In genomic region chr1:187910718-187911117, GRCm38 (mm10) we compare ENCODE assay signal across 11 mouse cellular contexts.
A peak's percentile ranks its signal among the peaks of the same experiment; 100 is the strongest.
DNase-seq lines count a peak whose midpoint lies in the region; ATAC-seq and TF ChIP-seq lines count a peak whose summit lies in the region.
"Had no signal": no experiment of that assay in that cellular context is flagged by ENCODE, and none has a peak within 500 bp of the region (broad histone marks: within the 10 kb centered on the region; RNA-seq: fewer than 3 reads in every experiment).

No protein-coding gene starts in this region.

- TF ChIP-seq EP300 in stomach, postnatal 0 days (optimal IDR thresholded peaks at IDR 0.05): no peak

- TF ChIP-seq CTCF in stomach, postnatal 0 days (IDR thresholded peaks at IDR 0.05; ENCODE audit: low read depth): no peak

- no peaks in the 10 kb centered on the region for H3K27me3 ChIP-seq in stomach, postnatal 0 days (ENCODE audit: control insufficient read depth, insufficient read depth, low read length)
- no peaks in the 10 kb centered on the region for H3K27me3 ChIP-seq in limb, embryonic 10.5 days (ENCODE audit: low read depth, poor library complexity, severe bottlenecking)

- no peaks in the 10 kb centered on the region for H3K9me3 ChIP-seq in stomach, postnatal 0 days (ENCODE audit: control insufficient read depth, low read length)
- H3K9me3 ChIP-seq in limb, embryonic 10.5 days (replicated peaks): no peaks in the 10 kb centered on the region

- H3K27ac ChIP-seq in stomach, postnatal 0 days (replicated peaks): no peak overlapping the region
- no peak overlapping the region for H3K27ac ChIP-seq in limb, embryonic 10.5 days

- H3K4me3 ChIP-seq in stomach, postnatal 0 days (ENCODE audit: low read depth, low read length): no peak overlapping the region
- no peak overlapping the region for H3K4me3 ChIP-seq in limb, embryonic 10.5 days

- ATAC-seq in stomach, postnatal 0 days (ENCODE audit: low FRiP score, low TSS enrichment): peak; percentile 75
- ATAC-seq: CD4-positive, CD25-positive, alpha-beta regulatory T cell, adult 4 months had no signal

- H3K9ac ChIP-seq in stomach, postnatal 0 days (ENCODE audit: low read length): no peak overlapping the region

- no peaks in the 10 kb centered on the region for H3K36me3 ChIP-seq in stomach, postnatal 0 days (ENCODE audit: control insufficient read depth, insufficient read depth, low read length)
- no peaks in the 10 kb centered on the region for H3K36me3 ChIP-seq in limb, embryonic 10.5 days

- WGBS in stomach, postnatal 0 days: 67% methylated on average over 7 of the region's 7 CpGs
- WGBS in limb, embryonic 10.5 days: 90% methylated on average over 7 of the region's 7 CpGs

- intact Hi-C loops in left cerebral cortex, postnatal 4 days (cut with DNase I): no loop called here
- intact Hi-C loops in gastrocnemius, postnatal 14 days (cut with DNase I; ENCODE audit: low total_unique reads): no loop called here

- H3K4me1 ChIP-seq in stomach, postnatal 0 days (replicated peaks; ENCODE audit: control insufficient read depth, insufficient read depth): no peaks in the 10 kb centered on the region
- H3K4me1 ChIP-seq in limb, embryonic 10.5 days: peaks cover 17% of the 10 kb centered on the region

- no peak overlapping the region for H3K4me2 ChIP-seq in stomach, postnatal 0 days (replicated peaks; ENCODE audit: low read depth)

- DNase-seq in left cerebral cortex, adult 11 months (ENCODE audit: low spot score): peak; percentile 6
- DNase-seq in left cerebral cortex, postnatal 4 days: no peak
- DNase-seq in gastrocnemius, postnatal 14 days: peak; percentile 36
- peak; percentile 75 for DNase-seq in heart, postnatal 4 days
- peak; percentile 24 for DNase-seq in stomach, postnatal 0 days (ENCODE audit: low spot score)
- DNase-seq in retina, embryonic 14.5 days (ENCODE audit: low spot score): no peak
- no peak for DNase-seq in layer of hippocampus, adult 9-11 months
- no peak for DNase-seq in limb, embryonic 10.5 days (ENCODE audit: low spot score)
- DNase-seq: embryo, embryonic 11 days; thymus, adult 18-20 months had no signal

Comparison
In these comparisons a context has a peak if more than half of its experiments do, and no peak if none do; other contexts are left out.
1. DNase-seq: peak in left cerebral cortex, adult 11 months (single experiment), gastrocnemius, postnatal 14 days (single experiment), heart, postnatal 4 days (single experiment) and stomach, postnatal 0 days (single experiment); none in left cerebral cortex, postnatal 4 days (single experiment), retina, embryonic 14.5 days (single experiment), layer of hippocampus, adult 9-11 months (single experiment) and limb, embryonic 10.5 days (single experiment).